Mouse (Mus musculus): ENCODE results near the gene Coro7.

- TF ChIP-seq CTCF (IDR thresholded peaks at IDR 0.05; ENCODE audit: borderline replicate concordance, control insufficient read depth, extremely low read depth, insufficient read depth, low read length, poor library complexity): no peak
- no peak for TF ChIP-seq POLR2A (IDR thresholded peaks at IDR 0.05; ENCODE audit: control insufficient read depth, extremely low read depth, insufficient read depth, low read length, poor library complexity)
Observed at GRCm38 (mm10) chr16:4722128-4722914, 42.7 kb upstream of the Coro7 start.

Data from thymus, adult 2 months (tissue).